Mouse (Mus musculus) brain, embryonic 14.5 days (tissue): ENCODE measurements around the gene Msh3.

ENCODE experiments used
- CTCF ChIP-seq: fragments of 200-500 bp; IDR thresholded peaks from 2 replicates; pipeline ENCODE4 v1.5.1; 2012; ENCODE audit warnings: inconsistent platforms, mild to moderate bottlenecking, moderate library complexity, borderline replicate concordance; ENCODE audit not compliant: insufficient read depth, insufficient read length; ENCODE audit errors: extremely low read depth
- POLR2A ChIP-seq: fragments of 200-500 bp; IDR thresholded peaks from 2 replicates; pipeline ENCODE4 v1.6.1; 2012; ENCODE audit warnings: mild to moderate bottlenecking, inconsistent platforms, borderline replicate concordance; ENCODE audit not compliant: poor library complexity, insufficient read depth, insufficient read length, severe bottlenecking; ENCODE audit errors: extremely low read depth

GRCm38 (mm10) chr13:92361609-92362008, 6.8 kb upstream of the Msh3 start:
- no peak for TF ChIP-seq CTCF
- no peak for TF ChIP-seq POLR2A
